Mouse (Mus musculus) liver, embryonic 15.5 days (tissue): ENCODE measurements around the gene Car1. TPM values are rescaled to one million over a fixed set of nuclear protein-coding genes. Genes with fewer than 3 reads are reported as not detected.
"Not testable (repeated sequence)": the region's sequence is repeated elsewhere in the genome, so short reads cannot be mapped to it uniquely, and the experiment has no call there.

Experiments
- ATAC-seq: fragments of 200-750 bp; cut with Nextera tagmentation; 2 replicates; pipeline ENCODE4 v1.8.0; 2017; ENCODE audit warnings: moderate number of reproducible peaks, mild to moderate bottlenecking, moderate library complexity; ENCODE audit not compliant: insufficient read depth
- H3K27ac ChIP-seq: fragments of 300-500 bp; sonication (generic); replicated peaks from 2 replicates; pipeline ENCODE4 v1.5.1; 2015; ENCODE audit warnings: mild to moderate bottlenecking, inconsistent platforms
- H3K27me3 ChIP-seq: fragments of 300-500 bp; sonication (generic); 2 replicates; pipeline ENCODE4 v1.6.1; 2015; ENCODE audit warnings: mild to moderate bottlenecking, inconsistent platforms
- H3K36me3 ChIP-seq: fragments of 300-500 bp; sonication (generic); replicated peaks from 2 replicates; pipeline ENCODE4 v1.6.1; 2015; ENCODE audit warnings: moderate library complexity, mild to moderate bottlenecking, inconsistent platforms
- H3K4me1 ChIP-seq: fragments of 300-500 bp; sonication (generic); replicated peaks from 2 replicates; pipeline ENCODE4 v1.6.1; 2015; ENCODE audit warnings: inconsistent platforms
- H3K4me2 ChIP-seq: fragments of 300-500 bp; sonication (generic); 2 replicates; pipeline ENCODE4 v1.6.1; 2015; ENCODE audit warnings: moderate library complexity, mild to moderate bottlenecking, inconsistent platforms
- H3K4me3 ChIP-seq: fragments of 300-500 bp; sonication (generic); replicated peaks from 2 replicates; pipeline ENCODE4 v1.5.1; 2015; ENCODE audit warnings: mild to moderate bottlenecking, inconsistent platforms
- H3K9ac ChIP-seq: fragments of 300-500 bp; sonication (generic); 2 replicates; pipeline ENCODE4 v1.6.1; 2015; ENCODE audit warnings: moderate library complexity, mild to moderate bottlenecking, inconsistent platforms
- H3K9me3 ChIP-seq: fragments of 300-500 bp; sonication (generic); replicated peaks from 2 replicates; pipeline ENCODE4 v1.6.1; 2016; ENCODE audit warnings: inconsistent platforms
- WGBS: fragments of 180-500 bp; shearing (Covaris S2); methylation state at CpG from one replicate; pipeline ENCODE4 v1.1.7; 2015; ENCODE audit warnings: mixed read lengths; ENCODE audit not compliant: insufficient replicate concordance; 5-methylcytosine and 5-hydroxymethylcytosine counted together
- polyA plus RNA-seq: library from polyadenylated mRNA; unstranded; fragments of >200 nt; fragmentation: Nextera tagmentation; extraction: Ambion mirVana; gene quantifications from 2 replicates; pipeline ENCODE4 v1.2.1, GENCODE M21; 2015

Car1 gene
- polyA plus RNA-seq, 1 experiment from 2014 or later, result 29.6 TPM

GRCm38 (mm10) chr3:14815396-14815795, 7.2 kb upstream of the Car1 start:
- not testable (repeated sequence) for H3K4me2 ChIP-seq, H3K9ac ChIP-seq, H3K36me3 ChIP-seq, H3K4me1 ChIP-seq, H3K27me3 ChIP-seq, H3K27ac ChIP-seq, H3K9me3 ChIP-seq, ATAC-seq, H3K4me3 ChIP-seq
- WGBS, result 58% methylated on average over 1 of the region's 1 CpGs

DNA sequence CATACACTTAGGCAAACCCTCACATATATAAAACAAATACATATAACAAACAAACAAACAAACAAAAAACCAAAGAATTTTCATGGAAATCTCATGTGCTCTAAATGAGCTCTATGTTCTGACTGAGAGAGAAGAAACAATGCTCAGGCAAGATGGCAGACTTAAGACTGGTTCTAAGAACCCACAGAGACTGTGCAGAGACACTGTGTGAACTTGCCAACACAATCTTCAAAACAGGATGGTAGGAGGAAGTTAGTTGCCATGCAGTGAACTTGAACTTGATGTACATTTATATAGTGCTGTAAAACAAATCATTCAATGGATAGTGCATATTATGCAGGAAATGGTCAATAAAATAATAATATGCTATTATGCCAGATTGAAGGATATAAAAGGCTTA, 1.5 kb downstream of the Car1 start:
- no peak overlapping the region for H3K27ac ChIP-seq
- no peaks in the 10 kb centered on the region for H3K9me3 ChIP-seq
- H3K36me3 ChIP-seq, result no peaks in the 10 kb centered on the region
- H3K4me2 ChIP-seq, result no peak overlapping the region
- H3K9ac ChIP-seq, result no peak overlapping the region
- H3K4me1 ChIP-seq, result no peaks in the 10 kb centered on the region
- no peaks in the 10 kb centered on the region for H3K27me3 ChIP-seq
- ATAC-seq, result no peak
- H3K4me3 ChIP-seq, result no peak overlapping the region

GRCm38 (mm10) chr3:14805962-14806361, 2.2 kb downstream of the Car1 start:
- Histone ChIP-seq H3K9me3 (no peaks in the 10 kb centered on the region), H3K4me3 (no peak overlapping the region)
- ATAC-seq, result no peak

DNA sequence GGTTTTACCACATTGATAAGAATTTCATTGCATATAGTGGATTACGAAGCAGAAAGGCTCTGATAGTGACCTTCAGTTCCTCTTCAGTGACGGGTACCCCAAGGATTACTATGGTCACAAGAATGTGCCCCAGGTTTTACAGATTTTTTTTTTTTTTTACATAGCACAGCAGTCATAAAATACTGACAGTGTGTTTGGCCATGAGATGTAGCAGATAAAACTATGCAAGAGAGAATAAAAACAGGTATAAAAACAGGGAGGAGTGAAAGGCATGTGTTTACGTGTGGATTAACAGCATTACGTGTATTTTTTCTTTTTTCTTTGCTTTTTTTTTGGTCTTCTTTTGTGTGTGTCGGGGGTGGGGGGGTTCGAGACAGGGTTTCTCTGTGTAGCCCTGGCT, 3.3 kb downstream of the Car1 start:
- H3K4me1 ChIP-seq, result no peaks in the 10 kb centered on the region
- no peak overlapping the region for H3K27ac ChIP-seq
- H3K9me3 ChIP-seq, result no peaks in the 10 kb centered on the region
- WGBS, result 56% methylated on average over 6 of the region's 6 CpGs
- no peaks in the 10 kb centered on the region for H3K36me3 ChIP-seq
- H3K9ac ChIP-seq, result no peak overlapping the region
- H3K4me2 ChIP-seq, result no peak overlapping the region
- no peaks in the 10 kb centered on the region for H3K27me3 ChIP-seq
- ATAC-seq, result no peak
- no peak overlapping the region for H3K4me3 ChIP-seq

More at GRCm38 (mm10) chr3:14805962-14806361, 2.2 kb downstream of the Car1 start:
- H3K4me1 ChIP-seq, result no peaks in the 10 kb centered on the region
- H3K9ac ChIP-seq, result no peak overlapping the region
- no peaks in the 10 kb centered on the region for H3K27me3 ChIP-seq
- no peak overlapping the region for H3K27ac ChIP-seq
- no peaks in the 10 kb centered on the region for H3K36me3 ChIP-seq
- 64% methylated on average over 3 of the region's 3 CpGs for WGBS
- H3K4me2 ChIP-seq, result no peak overlapping the region

DNA sequence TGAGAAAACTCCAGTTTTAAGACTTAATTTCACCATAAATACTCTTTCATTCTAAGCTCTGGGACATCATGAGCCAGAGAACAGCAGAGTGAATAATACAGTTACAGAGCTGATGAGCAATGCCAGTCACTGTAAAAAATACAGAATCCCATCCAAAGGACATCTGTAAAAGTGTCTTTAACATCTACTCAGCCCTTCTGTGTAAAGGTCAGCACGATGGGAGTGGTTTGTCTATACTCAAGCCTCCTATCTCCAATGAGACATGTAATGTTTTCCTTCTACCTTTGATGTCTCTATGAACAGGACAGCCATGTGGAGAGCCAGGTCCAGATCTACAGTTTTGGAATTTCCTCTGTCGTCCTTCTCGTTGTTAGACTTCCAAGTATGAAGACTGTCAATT, 11.1 kb downstream of the Car1 start:
- no peak overlapping the region for H3K27ac ChIP-seq
- H3K9me3 ChIP-seq, result no peaks in the 10 kb centered on the region
- H3K36me3 ChIP-seq, result no peaks in the 10 kb centered on the region
- no peak for ATAC-seq
- no peaks in the 10 kb centered on the region for H3K27me3 ChIP-seq
- no peak overlapping the region for H3K4me3 ChIP-seq
- H3K4me2 ChIP-seq, result no peak overlapping the region
- H3K4me1 ChIP-seq, result no peaks in the 10 kb centered on the region
- WGBS, result 58% methylated on average over 3 of the region's 3 CpGs
- H3K9ac ChIP-seq, result no peak overlapping the region

- no peaks in the 10 kb centered on the region for H3K27me3 ChIP-seq
- H3K9ac ChIP-seq, result no peak overlapping the region
- no peak overlapping the region for H3K27ac ChIP-seq
- H3K4me1 ChIP-seq, result no peaks in the 10 kb centered on the region
- H3K4me2 ChIP-seq, result no peak overlapping the region
- H3K9me3 ChIP-seq, result no peaks in the 10 kb centered on the region
- 62% methylated on average over 4 of the region's 4 CpGs for WGBS
- H3K36me3 ChIP-seq, result no peaks in the 10 kb centered on the region
- no peak for ATAC-seq
- H3K4me3 ChIP-seq, result no peak overlapping the region
Measured at GRCm38 (mm10) chr3:14795292-14796020, 12.7 kb downstream of the Car1 start.

- no peaks in the 10 kb centered on the region for H3K36me3 ChIP-seq
- no peak overlapping the region for H3K4me2 ChIP-seq
- no peaks in the 10 kb centered on the region for H3K9me3 ChIP-seq
- no peak for ATAC-seq
- H3K4me1 ChIP-seq, result no peaks in the 10 kb centered on the region
- no peak overlapping the region for H3K9ac ChIP-seq
- no peak overlapping the region for H3K27ac ChIP-seq
- no peak overlapping the region for H3K4me3 ChIP-seq
- H3K27me3 ChIP-seq, result no peaks in the 10 kb centered on the region
Measured at GRCm38 (mm10) chr3:14792032-14792431, 16.1 kb downstream of the Car1 start.

GRCm38 (mm10) chr3:14787607-14788006, 20.6 kb downstream of the Car1 start:
- Histone ChIP-seq H3K4me2 (no peak overlapping the region), H3K9me3 (no peaks in the 10 kb centered on the region), H3K27me3 (no peaks in the 10 kb centered on the region), H3K4me3 (no peak overlapping the region), H3K4me1 (no peaks in the 10 kb centered on the region), H3K9ac (no peak overlapping the region), H3K27ac (no peak overlapping the region), H3K36me3 (no peaks in the 10 kb centered on the region)
- 59% methylated on average over 1 of the region's 1 CpGs for WGBS
- no peak for ATAC-seq

GRCm38 (mm10) chr3:14787136-14787535, 21.0 kb downstream of the Car1 start:
- Histone ChIP-seq H3K9me3 (no peaks in the 10 kb centered on the region), H3K27ac (no peak overlapping the region), H3K4me3 (no peak overlapping the region), H3K36me3 (no peaks in the 10 kb centered on the region), H3K4me1 (no peaks in the 10 kb centered on the region), H3K9ac (no peak overlapping the region), H3K4me2 (no peak overlapping the region), H3K27me3 (no peaks in the 10 kb centered on the region)
- 47% methylated on average over 1 of the region's 1 CpGs for WGBS
- no peak for ATAC-seq

DNA sequence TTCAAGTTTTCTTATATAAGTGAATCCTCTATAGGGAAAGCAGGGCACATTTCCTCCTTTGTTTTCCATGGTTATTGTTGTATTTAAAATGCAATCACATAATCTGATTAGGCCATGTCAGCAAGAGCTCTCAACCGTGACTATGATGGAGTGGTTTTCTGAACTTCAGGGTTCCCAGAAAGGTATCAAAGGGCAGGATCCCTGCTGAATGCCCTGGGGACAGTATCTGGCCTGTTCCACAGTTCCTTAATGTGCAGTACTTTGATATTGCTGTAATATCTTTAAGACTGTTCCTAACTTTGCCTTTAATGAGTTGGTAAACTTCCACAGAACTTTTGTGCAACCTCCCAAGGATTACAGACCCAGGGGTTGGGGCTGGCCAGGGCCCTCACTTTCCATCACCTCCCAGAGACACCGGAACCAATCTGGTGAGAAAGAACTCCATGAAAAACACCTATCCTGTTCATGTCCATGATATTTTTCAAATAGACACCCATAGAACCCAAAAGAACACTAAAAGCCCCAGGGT, 21.6 kb downstream of the Car1 start:
- WGBS, result 69% methylated on average over 2 of the region's 2 CpGs
- H3K36me3 ChIP-seq, result no peaks in the 10 kb centered on the region
- no peak for ATAC-seq
- no peaks in the 10 kb centered on the region for H3K9me3 ChIP-seq
- no peak overlapping the region for H3K4me2 ChIP-seq
- H3K9ac ChIP-seq, result no peak overlapping the region
- H3K27ac ChIP-seq, result no peak overlapping the region
- H3K27me3 ChIP-seq, result no peaks in the 10 kb centered on the region
- H3K4me3 ChIP-seq, result no peak overlapping the region
- no peaks in the 10 kb centered on the region for H3K4me1 ChIP-seq

DNA sequence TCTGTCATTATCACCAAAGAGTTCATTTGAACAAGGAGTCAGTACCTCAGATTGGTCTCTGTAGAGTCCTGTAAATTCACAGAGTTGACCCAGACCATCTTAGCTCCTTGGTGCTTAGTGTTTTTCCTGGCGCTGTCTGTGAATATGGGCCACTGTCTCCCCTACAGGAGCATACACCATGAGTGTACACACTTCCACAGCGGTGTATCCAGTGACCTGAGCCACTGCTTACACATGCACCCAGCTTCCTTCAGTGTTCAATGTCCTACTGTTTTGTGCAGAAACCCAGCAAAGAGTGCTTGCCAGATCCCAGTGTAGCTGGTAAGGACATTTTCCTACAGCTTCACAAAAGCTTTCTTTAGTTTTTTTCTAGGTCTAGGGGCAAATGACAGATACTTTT, 22.8 kb downstream of the Car1 start:
- no peak for ATAC-seq
- Histone ChIP-seq H3K4me1 (no peaks in the 10 kb centered on the region), H3K36me3 (no peaks in the 10 kb centered on the region), H3K27me3 (no peaks in the 10 kb centered on the region), H3K4me3 (no peak overlapping the region), H3K9me3 (no peaks in the 10 kb centered on the region), H3K4me2 (no peak overlapping the region), H3K9ac (no peak overlapping the region), H3K27ac (no peak overlapping the region)
- WGBS, result 70% methylated on average over 2 of the region's 2 CpGs

GRCm38 (mm10) chr3:14783198-14783597, 25.0 kb downstream of the Car1 start:
- not testable (repeated sequence) for H3K36me3 ChIP-seq, H3K4me2 ChIP-seq, H3K27me3 ChIP-seq, H3K9ac ChIP-seq, H3K4me1 ChIP-seq, H3K9me3 ChIP-seq, H3K4me3 ChIP-seq, ATAC-seq, H3K27ac ChIP-seq
- WGBS, result 42% methylated on average over 5 of the region's 5 CpGs
